Mouse (Mus musculus) liver, embryonic 13.5 days (tissue): ENCODE results near the gene Prdm16. TPM values are rescaled to one million over a fixed set of nuclear protein-coding genes. Genes with fewer than 3 reads are reported as not detected.

ENCODE experiments used
- ATAC-seq: fragments of 200-750 bp; cut with Nextera tagmentation; 2 replicates; pipeline ENCODE4 v1.8.0; 2017; ENCODE audit warnings: low read depth, mild to moderate bottlenecking, moderate number of reproducible peaks, moderate library complexity
- DNase-seq: peaks from one replicate; pipeline ENCODE4 v3.0.0; 2022
- H3K27ac ChIP-seq: fragments of 300-500 bp; sonication (generic); 2 replicates; pipeline ENCODE4 v1.5.1; 2015; ENCODE audit warnings: moderate library complexity, mild to moderate bottlenecking, inconsistent platforms
- H3K27me3 ChIP-seq: fragments of 300-500 bp; sonication (generic); 2 replicates; pipeline ENCODE4 v1.6.1; 2015; ENCODE audit warnings: mild to moderate bottlenecking, inconsistent platforms
- H3K36me3 ChIP-seq: fragments of 300-500 bp; sonication (generic); 2 replicates; pipeline ENCODE4 v1.6.1; 2015; ENCODE audit warnings: mild to moderate bottlenecking, inconsistent platforms
- H3K4me1 ChIP-seq: fragments of 300-500 bp; sonication (generic); replicated peaks from 2 replicates; pipeline ENCODE4 v1.6.1; 2015; ENCODE audit warnings: inconsistent platforms
- H3K4me2 ChIP-seq: fragments of 300-500 bp; sonication (generic); 2 replicates; pipeline ENCODE4 v1.6.1; 2015; ENCODE audit warnings: inconsistent platforms, mild to moderate bottlenecking, moderate library complexity
- H3K4me3 ChIP-seq: fragments of 300-500 bp; sonication (generic); replicated peaks from 2 replicates; pipeline ENCODE4 v1.5.1; 2015; ENCODE audit warnings: mild to moderate bottlenecking, inconsistent platforms
- H3K9ac ChIP-seq: fragments of 300-500 bp; sonication (generic); 2 replicates; pipeline ENCODE4 v1.6.1; 2015; ENCODE audit warnings: mild to moderate bottlenecking, inconsistent platforms
- H3K9me3 ChIP-seq: fragments of 300-500 bp; sonication (generic); replicated peaks from 2 replicates; pipeline ENCODE4 v1.6.1; 2016; ENCODE audit warnings: inconsistent platforms
- WGBS: fragments of 180-500 bp; shearing (Covaris S2); methylation state at CpG from one replicate; pipeline ENCODE4 v1.1.7; 2015; ENCODE audit not compliant: insufficient replicate concordance; 5-methylcytosine and 5-hydroxymethylcytosine counted together
- polyA plus RNA-seq: library from polyadenylated mRNA; unstranded; fragments of >200 nt; fragmentation: Nextera tagmentation; extraction: Ambion mirVana; gene quantifications from 2 replicates; pipeline ENCODE4 v1.2.1, GENCODE M21; 2015

The Prdm16 gene
- polyA plus RNA-seq, 1 experiment from 2014 or later, result 1.8 TPM

DNA sequence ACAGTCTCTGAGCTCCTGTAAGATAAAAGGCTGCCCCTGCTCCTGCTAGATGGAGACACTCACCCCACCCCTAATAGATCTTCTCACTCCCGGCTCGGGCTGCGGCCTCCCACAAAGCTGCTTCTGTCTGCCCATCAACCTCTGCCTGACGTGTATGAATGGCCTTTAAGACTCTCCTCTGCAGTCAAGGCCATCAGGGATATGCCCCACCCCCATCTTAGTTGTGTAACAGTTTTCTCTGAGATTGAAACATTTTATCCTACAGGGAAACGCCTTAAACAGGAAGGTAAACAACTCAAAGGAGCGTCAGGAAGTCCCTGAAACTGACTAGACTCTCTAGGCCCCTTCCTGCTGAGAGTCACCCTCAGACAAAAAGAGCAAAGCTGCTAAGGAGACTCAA lies 24.6 kb upstream of the Prdm16 start:
- no peak overlapping the region for H3K4me2 ChIP-seq
- 0 out of 2 replicates have a peak, but pooled peaks cover 2% of the 10 kb centered on the region for H3K27me3 ChIP-seq
- no peaks in the 10 kb centered on the region for H3K36me3 ChIP-seq
- 31% methylated on average over 6 of the region's 6 CpGs for WGBS
- H3K9me3 ChIP-seq, result no peaks in the 10 kb centered on the region
- H3K4me3 ChIP-seq, result no peak overlapping the region
- no peak overlapping the region for H3K27ac ChIP-seq
- H3K4me1 ChIP-seq, result no peaks in the 10 kb centered on the region
- H3K9ac ChIP-seq, result no peak overlapping the region
- ATAC-seq (no peak), DNase-seq (no peak)

DNA sequence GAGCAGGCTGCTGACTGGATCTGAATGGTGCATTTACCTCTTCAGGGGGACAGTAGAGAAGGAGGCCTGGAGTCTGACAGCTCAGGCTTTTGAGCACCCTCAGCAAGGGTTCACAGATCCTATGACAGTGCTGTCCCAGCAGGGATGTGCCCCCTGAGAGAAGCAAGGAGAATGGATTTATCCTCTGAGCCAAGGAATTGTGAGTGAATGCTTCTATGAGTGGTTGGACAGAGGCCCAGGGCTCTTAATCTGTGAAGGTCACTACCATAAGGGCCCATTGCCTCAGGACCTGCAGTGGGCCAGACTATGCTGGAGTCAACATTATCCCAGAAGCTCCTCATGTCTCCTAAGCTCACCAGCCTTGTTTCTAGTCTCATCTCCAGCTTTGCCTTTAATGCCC lies 23.4 kb upstream of the Prdm16 start:
- H3K4me3 ChIP-seq, result no peak overlapping the region
- H3K36me3 ChIP-seq, result no peaks in the 10 kb centered on the region
- H3K27ac ChIP-seq, result no peak overlapping the region
- 0 out of 2 replicates have a peak, but pooled peaks cover 7% of the 10 kb centered on the region for H3K27me3 ChIP-seq
- DNase-seq, result no peak
- no peak for ATAC-seq
- no peak overlapping the region for H3K4me2 ChIP-seq
- no peaks in the 10 kb centered on the region for H3K9me3 ChIP-seq
- H3K9ac ChIP-seq, result no peak overlapping the region
- H3K4me1 ChIP-seq, result no peaks in the 10 kb centered on the region

DNA sequence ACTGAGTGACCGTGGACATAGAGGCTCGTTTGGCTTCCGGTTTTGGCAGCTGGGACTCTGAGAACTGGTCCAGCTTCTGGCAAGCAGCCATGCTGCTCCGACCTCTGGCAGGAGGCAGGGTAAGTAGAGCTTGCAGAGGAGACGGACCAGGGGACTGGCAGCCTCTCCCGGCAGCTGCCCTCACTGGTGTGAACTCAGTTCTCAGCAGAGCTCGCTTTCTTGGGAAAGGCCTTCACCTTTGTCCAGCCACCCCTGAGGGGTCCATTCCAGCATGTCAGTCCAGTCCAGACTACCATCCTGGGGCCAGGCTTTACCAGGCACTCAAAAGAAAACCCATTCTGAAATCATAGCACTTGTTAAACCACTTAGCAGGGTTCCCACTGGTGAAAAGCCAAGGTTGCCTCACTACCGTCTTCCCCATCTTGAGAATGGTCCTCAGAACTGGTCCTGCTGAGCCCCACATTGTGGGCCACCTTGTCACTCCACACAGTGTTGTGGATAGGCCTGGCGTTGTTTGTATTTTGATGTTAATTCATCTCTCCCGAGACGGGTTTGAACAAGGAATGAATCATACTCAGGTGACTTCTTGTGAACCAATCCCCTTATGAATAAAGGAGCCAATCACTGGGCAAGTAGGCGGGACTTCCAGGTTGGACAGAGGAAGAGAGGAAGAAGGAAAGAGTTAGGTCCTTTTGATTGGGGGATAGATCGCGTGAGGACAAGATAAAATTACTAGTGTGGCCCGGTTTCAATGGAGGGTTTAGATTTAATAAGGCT lies 18.6 kb upstream of the Prdm16 start:
- peaks cover 12% of the 10 kb centered on the region; the same call in 1 of the 2 replicates for H3K27me3 ChIP-seq
- ATAC-seq (no peak), DNase-seq (no peak)
- no peaks in the 10 kb centered on the region for H3K9me3 ChIP-seq
- 61% methylated on average over 15 of the region's 15 CpGs for whole genome bisulfite sequencing
- no peak overlapping the region for H3K9ac ChIP-seq
- H3K4me1 ChIP-seq, result no peaks in the 10 kb centered on the region
- H3K4me2 ChIP-seq, result no peak overlapping the region
- H3K36me3 ChIP-seq, result no peaks in the 10 kb centered on the region
- H3K27ac ChIP-seq, result no peak overlapping the region
- H3K4me3 ChIP-seq, result no peak overlapping the region

DNA sequence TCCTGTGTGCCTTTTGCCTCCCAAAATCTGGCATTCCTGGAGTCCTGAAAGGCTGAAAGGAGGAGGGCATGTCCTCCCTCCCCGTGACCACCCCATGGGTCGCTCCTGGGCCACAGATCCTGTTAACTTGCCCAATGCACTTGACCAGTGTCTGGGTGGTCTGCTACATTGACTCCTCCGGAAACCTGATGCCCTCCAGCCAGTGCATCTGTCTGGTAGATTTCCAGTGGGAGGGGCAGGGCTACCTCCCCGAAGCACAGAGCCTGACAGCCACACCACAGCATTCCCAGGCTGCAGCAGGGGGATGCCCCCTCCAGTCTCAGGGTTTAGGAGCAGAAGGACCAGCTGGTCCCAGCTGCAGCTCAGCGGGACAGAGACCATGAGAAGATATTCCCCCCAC lies 15.8 kb upstream of the Prdm16 start:
- ATAC-seq (no peak), DNase-seq (no peak)
- WGBS, result 21% methylated on average over 5 of the region's 5 CpGs
- Histone ChIP-seq H3K4me1 (no peaks in the 10 kb centered on the region), H3K4me2 (no peak overlapping the region), H3K36me3 (no peaks in the 10 kb centered on the region), H3K9me3 (no peaks in the 10 kb centered on the region), H3K4me3 (no peak overlapping the region), H3K27me3 (peaks cover 17% of the 10 kb centered on the region; the same call in 1 of the 2 replicates), H3K9ac (no peak overlapping the region), H3K27ac (no peak overlapping the region)

DNA sequence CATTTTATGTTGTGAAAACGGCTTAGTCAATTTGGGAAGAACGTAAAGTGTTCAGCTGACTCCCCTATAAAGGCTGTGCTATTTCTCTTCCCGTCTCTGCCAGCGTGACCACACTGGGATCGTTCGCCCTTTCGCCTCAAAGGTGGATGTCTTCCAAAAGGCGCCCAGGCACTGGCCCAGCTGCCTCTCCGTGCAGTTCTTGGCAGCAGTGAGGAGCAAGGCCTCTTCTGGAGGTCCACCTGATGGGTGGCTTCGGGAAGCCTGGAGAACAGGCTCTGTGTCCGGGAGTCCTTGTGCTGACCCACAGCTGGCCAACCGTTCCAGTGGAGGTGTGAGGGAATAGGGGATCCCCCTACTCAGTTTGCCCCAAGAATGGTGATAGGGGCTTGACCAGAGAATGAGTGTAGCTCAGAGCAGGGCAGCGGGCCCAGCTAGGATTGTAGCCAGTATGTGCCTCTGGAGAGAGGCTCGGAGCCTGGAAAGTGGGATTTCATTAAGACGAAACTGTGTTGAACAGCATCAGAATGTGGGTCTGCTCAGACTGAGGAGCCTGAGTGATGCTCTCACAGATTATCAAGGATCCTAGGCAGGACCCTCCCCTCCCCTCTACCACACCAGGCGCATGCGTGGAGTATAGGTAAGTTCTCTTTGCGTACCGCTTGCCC lies 12.5 kb upstream of the Prdm16 start:
- Histone ChIP-seq H3K27ac (no peak overlapping the region), H3K4me1 (no peaks in the 10 kb centered on the region), H3K36me3 (no peaks in the 10 kb centered on the region), H3K4me2 (no peak overlapping the region), H3K9ac (no peak overlapping the region), H3K4me3 (no peak overlapping the region), H3K9me3 (no peaks in the 10 kb centered on the region), H3K27me3 (peaks cover 35% of the 10 kb centered on the region)
- no peak for ATAC-seq
- WGBS, result 76% methylated on average over 19 of the region's 19 CpGs
- DNase-seq, result no peak

DNA sequence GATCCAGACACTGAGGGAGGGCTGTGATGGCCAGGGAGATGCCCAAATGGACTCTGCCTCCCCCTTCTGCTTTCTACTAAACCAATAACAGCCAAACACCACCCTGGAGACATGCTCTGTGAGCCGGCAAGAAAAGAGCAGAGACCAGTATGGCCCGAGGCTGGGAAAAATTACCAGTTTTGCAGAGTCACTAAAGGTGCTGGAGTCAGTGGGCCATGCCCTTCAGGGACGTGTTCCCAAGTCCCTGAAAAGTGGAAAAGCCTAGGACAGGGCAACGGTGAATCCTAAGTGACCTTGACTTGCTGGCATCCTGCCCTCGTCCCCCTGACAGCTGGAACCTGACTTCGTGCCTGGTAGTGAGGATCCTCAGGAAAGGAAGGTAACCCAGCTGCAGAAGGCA lies 5.8 kb upstream of the Prdm16 start:
- 6% methylated on average over 6 of the region's 6 CpGs for WGBS
- DNase-seq (no peak), ATAC-seq (no peak)
- H3K9me3 ChIP-seq, result no peaks in the 10 kb centered on the region
- no peaks in the 10 kb centered on the region for H3K4me1 ChIP-seq
- no peak overlapping the region for H3K4me3 ChIP-seq
- no peaks in the 10 kb centered on the region for H3K36me3 ChIP-seq
- H3K4me2 ChIP-seq, result no peak overlapping the region
- H3K27me3 ChIP-seq, result peaks cover 89% of the 10 kb centered on the region
- H3K27ac ChIP-seq, result no peak overlapping the region
- no peak overlapping the region for H3K9ac ChIP-seq

DNA sequence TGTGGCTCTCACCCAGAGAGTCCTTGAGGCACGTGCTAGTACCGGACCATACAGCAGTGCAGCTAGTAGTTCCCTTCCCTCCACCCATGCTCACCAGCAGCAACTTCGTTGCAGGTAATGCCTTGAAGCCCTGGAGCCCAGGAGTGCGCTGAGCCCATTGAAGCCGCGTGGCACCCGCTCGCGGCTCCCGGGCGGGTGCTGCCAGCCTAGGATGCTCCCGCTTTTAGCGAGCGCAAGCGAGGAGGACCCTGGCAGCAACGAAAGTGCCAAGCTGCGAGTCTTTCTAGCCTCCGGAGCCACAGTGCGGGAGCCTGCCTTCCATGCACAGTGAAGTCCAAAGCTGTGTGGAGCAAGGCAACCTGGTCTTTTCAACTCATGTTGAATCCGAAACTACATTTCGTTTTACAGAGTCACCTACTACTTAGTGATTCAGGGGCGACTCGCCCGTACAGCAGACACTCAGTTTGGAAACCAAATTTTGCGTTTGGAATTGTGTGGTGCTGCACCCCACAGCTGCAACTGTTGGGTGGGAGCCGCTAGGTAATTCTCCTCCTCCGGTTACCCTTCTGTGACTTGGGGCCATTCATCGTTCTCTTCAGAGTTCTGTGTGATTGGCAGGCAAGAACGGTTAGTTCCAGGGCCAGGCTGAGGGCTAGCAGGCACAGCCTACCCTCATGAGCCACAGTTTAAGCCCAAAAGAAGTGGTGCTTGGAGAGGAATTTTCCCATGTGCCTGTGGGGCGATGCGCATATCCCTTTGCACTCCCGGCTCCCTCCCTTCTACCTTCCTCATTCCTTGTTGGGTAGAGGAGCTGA lies 4.8 kb upstream of the Prdm16 start:
- Histone ChIP-seq H3K4me2 (no peak overlapping the region), H3K9ac (no peak overlapping the region), H3K9me3 (no peaks in the 10 kb centered on the region), H3K27ac (no peak overlapping the region), H3K36me3 (no peaks in the 10 kb centered on the region), H3K27me3 (peaks cover 97% of the 10 kb centered on the region), H3K4me1 (no peaks in the 10 kb centered on the region), H3K4me3 (no peak overlapping the region)
- no peak for DNase-seq
- WGBS, result 4% methylated on average over 32 of the region's 32 CpGs
- ATAC-seq, result no peak

DNA sequence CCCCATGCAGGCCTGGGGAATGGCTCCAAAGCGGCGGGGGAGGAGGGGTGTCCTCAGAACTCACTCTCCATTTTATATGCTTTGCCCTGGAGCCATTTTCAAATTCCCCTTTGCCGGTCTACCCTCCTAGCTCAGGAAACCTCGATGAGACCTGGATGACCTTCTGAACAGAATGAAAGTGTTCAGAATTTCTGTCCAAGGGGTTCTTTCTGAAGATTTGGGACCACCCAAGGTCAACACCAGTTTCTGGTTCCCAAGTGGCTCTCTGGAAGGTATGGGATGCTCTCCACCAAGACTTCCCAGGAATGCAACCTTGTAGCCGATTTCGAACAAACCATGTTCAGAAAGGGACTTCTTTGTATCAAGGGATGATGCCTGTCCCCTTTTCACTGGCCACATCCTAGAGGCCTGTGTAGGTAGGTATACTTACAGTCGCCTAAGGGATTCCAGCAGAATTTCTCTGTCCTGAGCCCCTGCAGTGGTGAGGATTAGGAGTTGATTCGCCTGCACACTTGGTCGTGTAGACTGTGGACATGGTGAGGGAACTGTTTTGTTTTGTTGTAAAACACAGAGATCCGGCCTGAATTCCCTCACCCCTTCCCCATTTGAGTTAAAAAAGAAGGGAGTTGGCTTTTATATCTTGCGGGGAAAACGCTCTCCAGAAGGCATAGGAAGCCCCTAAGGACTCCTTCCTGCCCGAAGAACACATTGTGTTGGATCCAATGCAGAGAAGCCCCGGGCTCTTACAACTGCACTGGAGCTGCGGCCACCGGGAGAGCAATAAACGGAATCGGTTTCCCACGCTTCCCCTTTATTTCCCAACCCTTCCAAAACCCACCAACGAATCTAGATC lies 4.0 kb upstream of the Prdm16 start:
- ATAC-seq, result no peak
- Histone ChIP-seq H3K9me3 (no peaks in the 10 kb centered on the region), H3K4me1 (peaks cover 4% of the 10 kb centered on the region), H3K9ac (no peak overlapping the region), H3K27me3 (peaks cover 97% of the 10 kb centered on the region), H3K27ac (no peak overlapping the region), H3K4me3 (no peak overlapping the region), H3K36me3 (no peaks in the 10 kb centered on the region), H3K4me2 (no peak overlapping the region)
- no peak for DNase-seq
- 3% methylated on average over 20 of the region's 20 CpGs for WGBS

DNA sequence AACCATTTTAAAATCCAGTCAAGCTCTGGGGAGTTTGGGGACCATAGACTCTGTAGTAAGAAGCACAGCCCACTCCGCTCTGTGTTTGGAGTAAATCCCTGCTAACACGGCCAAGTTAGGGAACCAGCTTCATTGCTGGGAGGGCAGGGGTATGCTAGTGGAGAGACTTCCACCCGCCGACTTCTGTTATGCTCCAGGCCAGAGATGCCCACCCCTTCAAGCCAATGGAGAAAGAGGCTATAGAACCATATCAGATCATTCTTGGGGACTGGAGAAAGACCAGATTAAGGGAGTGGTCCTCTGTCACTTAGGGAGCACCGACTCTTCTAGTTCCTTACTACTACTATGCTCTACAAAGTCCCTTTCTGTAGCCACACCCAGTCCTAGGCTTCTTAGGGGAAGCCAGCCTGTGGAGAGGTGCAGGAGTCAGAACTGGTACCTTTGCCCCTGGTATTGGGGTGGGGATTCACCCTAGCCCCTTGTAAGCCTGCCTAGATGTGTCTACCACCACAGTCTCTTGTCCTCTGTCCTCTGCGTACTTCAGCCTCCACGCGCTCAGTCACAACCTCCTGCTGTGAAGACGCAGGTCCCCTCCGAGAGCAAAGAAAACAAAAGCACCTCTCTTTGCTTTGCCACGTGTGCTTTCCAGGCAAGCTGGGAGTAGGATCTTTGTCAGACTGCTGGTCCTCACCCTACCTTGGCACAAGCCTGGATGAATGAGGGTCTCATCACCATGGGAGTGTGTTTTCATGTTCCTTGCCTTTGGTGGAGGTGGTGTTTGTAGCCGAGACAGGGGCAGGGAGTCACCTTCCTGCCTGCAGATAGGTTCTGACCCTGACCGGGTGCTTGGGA lies 3.1 kb upstream of the Prdm16 start:
- Histone ChIP-seq H3K27me3 (peaks cover 98% of the 10 kb centered on the region), H3K27ac (no peak overlapping the region), H3K4me2 (no peak overlapping the region), H3K4me3 (no peak overlapping the region), H3K4me1 (peaks cover 7% of the 10 kb centered on the region), H3K36me3 (no peaks in the 10 kb centered on the region), H3K9ac (no peak overlapping the region), H3K9me3 (no peaks in the 10 kb centered on the region)
- no peak for DNase-seq
- no peak for ATAC-seq
- WGBS, result 8% methylated on average over 13 of the region's 13 CpGs

DNA sequence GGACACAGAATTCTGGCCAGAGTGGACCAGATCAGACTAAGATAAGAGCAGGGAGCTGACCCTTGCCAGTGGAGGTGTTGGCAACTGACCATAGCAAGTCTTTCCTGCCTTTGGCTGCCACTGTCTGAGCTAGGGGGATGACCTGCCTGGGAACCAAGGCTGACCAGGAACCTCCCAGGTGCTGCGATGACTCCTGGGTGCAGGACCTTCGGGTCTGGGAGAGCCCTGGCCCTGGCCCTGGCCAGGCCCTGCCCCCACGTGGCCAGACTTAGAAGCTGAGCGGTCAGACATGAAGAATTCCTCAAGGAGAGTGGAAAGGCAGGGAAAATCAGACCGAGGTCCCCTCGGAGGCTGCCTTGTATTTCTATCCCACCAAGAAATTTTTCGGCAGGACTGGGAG lies 2.5 kb upstream of the Prdm16 start:
- no peak overlapping the region for H3K4me3 ChIP-seq
- H3K36me3 ChIP-seq, result no peaks in the 10 kb centered on the region
- no peak for DNase-seq
- no peaks in the 10 kb centered on the region for H3K9me3 ChIP-seq
- peaks cover 100% of the 10 kb centered on the region for H3K27me3 ChIP-seq
- 2% methylated on average over 7 of the region's 7 CpGs for WGBS
- H3K9ac ChIP-seq, result no peak overlapping the region
- ATAC-seq, result no peak
- peaks cover 9% of the 10 kb centered on the region for H3K4me1 ChIP-seq
- no peak overlapping the region for H3K4me2 ChIP-seq
- no peak overlapping the region for H3K27ac ChIP-seq
